Mouse (Mus musculus) heart, embryonic 14.5 days (tissue): ENCODE results near the gene Blmh. TPM values are rescaled to one million over a fixed set of nuclear protein-coding genes. Genes with fewer than 3 reads are reported as not detected.

Experiments
- ATAC-seq: fragments of 200-750 bp; cut with Nextera tagmentation; 2 replicates; pipeline ENCODE4 v1.8.0; 2017; ENCODE audit warnings: low read depth, moderate TSS enrichment; ENCODE audit not compliant: insufficient number of reproducible peaks, insufficient read depth, low FRiP score
- H3K27ac ChIP-seq, 2 experiments: fragments of 200-500 bp in 1 of 2; fragments of 300-500 bp in 1 of 2; sonication (generic) in 1 of 2; replicated peaks in 1 of 2; 2 replicates each; pipeline ENCODE4 v1.5.1; 2012 to 2014; ENCODE audit warnings: low read depth in 2 of 2, low read length in 2 of 2, control low read depth in 1 of 2, mild to moderate bottlenecking in 1 of 2, mixed read lengths in 1 of 2; ENCODE audit not compliant: control insufficient read depth in 1 of 2, insufficient read depth in 1 of 2
- H3K27me3 ChIP-seq: fragments of 300-500 bp; sonication (generic); 2 replicates; pipeline ENCODE4 v1.6.1; 2014; ENCODE audit warnings: mild to moderate bottlenecking, low read length, control low read depth; ENCODE audit not compliant: control insufficient read depth, insufficient read depth
- H3K36me3 ChIP-seq: fragments of 300-500 bp; sonication (generic); 2 replicates; pipeline ENCODE4 v1.6.1; 2014; ENCODE audit warnings: mild to moderate bottlenecking, control low read depth, low read length, mixed read lengths; ENCODE audit not compliant: control insufficient read depth, insufficient read depth
- H3K4me1 ChIP-seq, 2 experiments: fragments of 200-500 bp in 1 of 2; fragments of 300-500 bp in 1 of 2; sonication (generic) in 1 of 2; 2 replicates each; pipeline ENCODE4 v1.6.1; 2012 to 2014; ENCODE audit warnings: low read length in 2 of 2, control low read depth in 1 of 2, mixed read lengths in 1 of 2; ENCODE audit not compliant: control insufficient read depth in 2 of 2, insufficient read depth in 2 of 2
- H3K4me2 ChIP-seq: fragments of 300-500 bp; sonication (generic); 2 replicates; pipeline ENCODE4 v1.6.1; 2014; ENCODE audit warnings: mild to moderate bottlenecking, low read length
- H3K4me3 ChIP-seq, 2 experiments: fragments of 200-500 bp in 1 of 2; fragments of 300-500 bp in 1 of 2; sonication (generic) in 1 of 2; 2 replicates each; pipeline ENCODE4 v1.5.1; 2012 to 2014; ENCODE audit warnings: low read length in 2 of 2, mild to moderate bottlenecking in 2 of 2, control low read depth in 1 of 2, low read depth in 1 of 2, moderate library complexity in 1 of 2; ENCODE audit not compliant: control insufficient read depth in 1 of 2, insufficient read depth in 1 of 2
- H3K9ac ChIP-seq: fragments of 300-500 bp; sonication (generic); 2 replicates; pipeline ENCODE4 v1.6.1; 2014; ENCODE audit warnings: mild to moderate bottlenecking, low read length
- H3K9me3 ChIP-seq: fragments of 300-500 bp; sonication (generic); 2 replicates; pipeline ENCODE4 v1.6.1; 2016; ENCODE audit warnings: low read length, control low read depth; ENCODE audit not compliant: control insufficient read depth
- WGBS: fragments of 180-500 bp; shearing (Covaris S2); extraction: QIAGEN DNeasy Blood & Tissue Kit; methylation state at CpG from one replicate; pipeline ENCODE4 v1.1.7; 2014; 5-methylcytosine and 5-hydroxymethylcytosine counted together
- polyA plus RNA-seq: library from polyadenylated mRNA; unstranded; fragments of >200 nt; fragmentation: Nextera tagmentation; extraction: Ambion mirVana; gene quantifications from 2 replicates; pipeline ENCODE4 v1.2.1, GENCODE M21; 2014

The Blmh gene
- polyA plus RNA-seq, 1 experiment from 2014 or later: 89.7 TPM

GRCm38 (mm10) chr11:76946203-76946585, 21.6 kb downstream of the Blmh start:
- no peak for ATAC-seq
- 5% methylated on average over 8 of the region's 8 CpGs for WGBS
- peak overlapping the region; percentile 91 for H3K4me2 ChIP-seq
- peak overlapping the region; percentile 93 for H3K9ac ChIP-seq
- H3K9me3 ChIP-seq: no peaks in the 10 kb centered on the region
- peak overlapping the region; percentile 94 to 100 for H3K4me3 ChIP-seq
- peaks cover 4 to 9% of the 10 kb centered on the region in 2 experiments; a peak in 3 of 4 replicates for H3K4me1 ChIP-seq
- H3K36me3 ChIP-seq: peaks cover 26% of the 10 kb centered on the region
- H3K27ac ChIP-seq: no peak overlapping the region
- H3K27me3 ChIP-seq: no peaks in the 10 kb centered on the region

- ATAC-seq: no peak
- Histone ChIP-seq H3K27ac (peak overlapping the region in 1 of 2 experiments; percentile 30; a peak in 1 of 4 replicates), H3K4me2 (no peak overlapping the region), H3K9me3 (no peaks in the 10 kb centered on the region), H3K4me3 (no peak overlapping the region), H3K4me1 (0 out of 4 replicates have a peak, but pooled peaks cover 0 to 4% of the 10 kb centered on the region in 2 experiments), H3K9ac (no peak overlapping the region), H3K27me3 (no peaks in the 10 kb centered on the region), H3K36me3 (peaks cover 87% of the 10 kb centered on the region)
- 62% methylated on average over 2 of the region's 2 CpGs for WGBS
These were observed 28.9 kb downstream of the Blmh start for GRCm38 (mm10) chr11:76953536-76953935.

- Histone ChIP-seq H3K4me3 (no peak overlapping the region), H3K9me3 (no peaks in the 10 kb centered on the region), H3K27ac (no peak overlapping the region), H3K36me3 (peaks cover 97% of the 10 kb centered on the region), H3K4me2 (no peak overlapping the region), H3K9ac (no peak overlapping the region), H3K27me3 (no peaks in the 10 kb centered on the region), H3K4me1 (peaks cover 0 to 6% of the 10 kb centered on the region in 2 experiments; a peak in 1 of 4 replicates)
- ATAC-seq: no peak
- 90% methylated on average over 3 of the region's 3 CpGs for WGBS
These were observed 41.1 kb downstream of the Blmh start for GRCm38 (mm10) chr11:76965703-76966102.

- WGBS: 21% methylated on average over 2 of the region's 2 CpGs
- Histone ChIP-seq H3K36me3 (peaks cover 96% of the 10 kb centered on the region), H3K4me1 (peaks cover 0 to 9% of the 10 kb centered on the region in 2 experiments; a peak in 2 of 4 replicates), H3K9me3 (no peaks in the 10 kb centered on the region), H3K27me3 (no peaks in the 10 kb centered on the region), H3K27ac (no peak overlapping the region), H3K9ac (no peak overlapping the region), H3K4me3 (no peak overlapping the region), H3K4me2 (no peak overlapping the region)
- no peak for ATAC-seq
These were observed 45.7 kb downstream of the Blmh start for GRCm38 (mm10) chr11:76970328-76970727.

GRCm38 (mm10) chr11:76974680-76975319, 50.2 kb downstream of the Blmh start:
- H3K27ac ChIP-seq: no peak overlapping the region
- WGBS: 75% methylated on average over 7 of the region's 7 CpGs

GRCm38 (mm10) chr11:76981570-76982141, 57.0 kb downstream of the Blmh start:
- Histone ChIP-seq H3K36me3 (peaks cover 82% of the 10 kb centered on the region), H3K9me3 (no peaks in the 10 kb centered on the region), H3K27me3 (no peaks in the 10 kb centered on the region), H3K4me1 (peaks cover 2 to 3% of the 10 kb centered on the region in 2 experiments; a peak in 1 of 4 replicates), H3K27ac (no peak overlapping the region), H3K4me3 (no peak overlapping the region), H3K4me2 (no peak overlapping the region), H3K9ac (no peak overlapping the region)
- WGBS: 81% methylated on average over 5 of the region's 5 CpGs
- ATAC-seq: no peak

More at GRCm38 (mm10) chr11:76974680-76975319, 50.2 kb downstream of the Blmh start:
- no peak for ATAC-seq
- H3K4me3 ChIP-seq: no peak overlapping the region
- H3K36me3 ChIP-seq: peaks cover 90% of the 10 kb centered on the region
- H3K4me1 ChIP-seq: peaks cover 0 to 9% of the 10 kb centered on the region in 2 experiments; a peak in 2 of 4 replicates
- H3K27me3 ChIP-seq: no peaks in the 10 kb centered on the region
- H3K4me2 ChIP-seq: no peak overlapping the region
- H3K9me3 ChIP-seq: no peaks in the 10 kb centered on the region
- no peak overlapping the region for H3K9ac ChIP-seq

GRCm38 (mm10) chr11:76982415-76982814, 57.8 kb downstream of the Blmh start:
- no peak overlapping the region for H3K27ac ChIP-seq
- no peaks in the 10 kb centered on the region for H3K9me3 ChIP-seq
- no peak for ATAC-seq
- WGBS: 81% methylated on average over 4 of the region's 4 CpGs
- H3K4me3 ChIP-seq: no peak overlapping the region
- no peak overlapping the region for H3K9ac ChIP-seq
- peaks cover 2 to 3% of the 10 kb centered on the region in 2 experiments; a peak in 1 of 4 replicates for H3K4me1 ChIP-seq
- H3K27me3 ChIP-seq: no peaks in the 10 kb centered on the region
- no peak overlapping the region for H3K4me2 ChIP-seq
- H3K36me3 ChIP-seq: peaks cover 87% of the 10 kb centered on the region
